Mouse (Mus musculus) bone marrow macrophage, adult 2 months (primary cell): ENCODE data around the gene Fgf9.

Experiments
- CTCF ChIP-seq: IDR thresholded peaks from 2 replicates; pipeline ENCODE4 v1.5.1; 2012; ENCODE audit warnings: low read depth, mild to moderate bottlenecking, low read length, moderate library complexity
- POLR2A ChIP-seq: IDR thresholded peaks from 2 replicates; pipeline ENCODE4 v1.6.1; 2012; ENCODE audit warnings: mild to moderate bottlenecking, low read depth, low read length, borderline replicate concordance

- no peak for TF ChIP-seq POLR2A
- TF ChIP-seq CTCF, result no peak
Measured at GRCm38 (mm10) chr14:58072771-58073501, 2.6 kb downstream of the Fgf9 start.
